Mouse (Mus musculus) stomach, postnatal 0 days (tissue): ENCODE measurements around the gene Tnfrsf13c.

ENCODE experiments used
- CTCF ChIP-seq: IDR thresholded peaks from 2 replicates; pipeline ENCODE4 v1.5.1; 2016; ENCODE audit warnings: antibody characterized with exemption, low read depth, mild to moderate bottlenecking, moderate library complexity
- EP300 ChIP-seq: optimal IDR thresholded peaks from 2 replicates; pipeline ENCODE3; 2016; ENCODE audit warnings: antibody characterized with exemption

DNA sequence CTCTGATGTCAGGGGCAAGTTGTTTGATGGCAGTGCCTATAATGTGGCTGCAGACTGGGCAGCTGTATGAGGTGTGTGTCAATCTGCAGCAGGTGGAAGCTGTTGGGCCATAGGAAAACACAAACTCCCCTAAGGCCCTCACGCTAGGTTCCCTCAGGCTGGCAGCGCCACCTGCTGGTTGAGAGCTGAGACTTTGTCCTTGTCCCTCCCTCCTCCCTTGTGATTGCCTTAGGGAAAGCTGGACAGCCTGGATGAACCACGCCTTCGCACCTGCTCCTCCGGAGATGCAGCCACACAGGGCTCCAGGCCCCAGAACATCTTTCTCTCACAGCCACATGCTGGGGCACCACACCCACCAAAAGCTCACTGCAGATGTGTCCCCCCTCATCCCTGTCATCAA is 47.0 kb upstream of the Tnfrsf13c start:
- peak; percentile 94 for TF ChIP-seq CTCF
- TF ChIP-seq EP300, result no peak
